Mouse (Mus musculus) neutrophil, adult 83 days (primary cell): ENCODE data around the gene Map3k7cl. TPM values are rescaled to one million over a fixed set of nuclear protein-coding genes. Genes with fewer than 3 reads are reported as not detected.

Experiments used
- total RNA-seq, 2 experiments: library from RNA; stranded (reverse); gene quantifications; one replicate each; pipeline ENCODE4 v1.2.4; 2023

The Map3k7cl gene
- not detected for total RNA-seq

GRCm38 (mm10) chr16:87552907-87553691, at the start of gene Map3k7cl:
Gene Map3k7cl, plus strand, starts transcription at chr16:87553330.

Other genes starting within 250 kb of the Map3k7cl start
- 1 to 10 TPM; 3.4 to 4.0 TPM for gene N6amt1, start 199.1 kb upstream of the Map3k7cl start, total RNA-seq
- gene Ltn1, start 120.7 kb upstream of the Map3k7cl start, total RNA-seq: 10 to 100 TPM; 27.4 to 28.0 TPM
- 1 to 10 TPM; 3.7 to 3.8 TPM for gene Rwdd2b, start 112.8 kb upstream of the Map3k7cl start, total RNA-seq
- 10 to 100 TPM; 38.4 to 40.8 TPM for gene Usp16, start 98.6 kb upstream of the Map3k7cl start, total RNA-seq
- gene Cct8, start 57.5 kb upstream of the Map3k7cl start, total RNA-seq: 100 to 1,000 TPM in 1 of 2 experiments, 10 to 100 TPM in 1; 96.4 to 102 TPM
- gene Bach1, start 145.6 kb downstream of the Map3k7cl start, total RNA-seq: 10 to 100 TPM; 70.0 to 84.0 TPM